Mouse (Mus musculus) spleen, postnatal 36 days (tissue): ENCODE data around the gene Kirrel.

Experiments used
- DNase-seq, 2 experiments: peaks; one replicate each; pipeline ENCODE4 v3.0.0; 2022; ENCODE audit warnings: low spot score in 2 of 2, mixed read lengths in 1 of 2

The Kirrel gene

DNA sequence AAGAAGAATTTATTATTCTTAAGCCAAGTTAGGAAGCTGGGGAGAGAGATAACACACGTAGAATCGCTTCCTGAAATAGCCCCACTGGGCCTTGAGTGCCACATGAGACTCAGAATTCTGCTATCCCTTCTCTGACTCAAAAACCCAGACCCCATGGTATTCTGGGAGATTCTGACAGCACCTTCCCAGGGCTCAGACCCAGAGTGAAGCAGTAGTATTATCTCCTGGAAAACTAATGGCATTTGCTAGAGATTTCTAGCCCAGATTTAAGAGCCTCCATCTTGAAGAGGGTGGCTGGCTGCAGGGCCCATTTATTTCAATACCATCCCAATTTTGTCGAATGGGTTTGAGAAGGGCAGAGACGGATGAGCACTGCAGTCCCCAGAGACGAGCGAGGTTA is 6.9 kb downstream of the Kirrel start:
- no peak for DNase-seq

DNA sequence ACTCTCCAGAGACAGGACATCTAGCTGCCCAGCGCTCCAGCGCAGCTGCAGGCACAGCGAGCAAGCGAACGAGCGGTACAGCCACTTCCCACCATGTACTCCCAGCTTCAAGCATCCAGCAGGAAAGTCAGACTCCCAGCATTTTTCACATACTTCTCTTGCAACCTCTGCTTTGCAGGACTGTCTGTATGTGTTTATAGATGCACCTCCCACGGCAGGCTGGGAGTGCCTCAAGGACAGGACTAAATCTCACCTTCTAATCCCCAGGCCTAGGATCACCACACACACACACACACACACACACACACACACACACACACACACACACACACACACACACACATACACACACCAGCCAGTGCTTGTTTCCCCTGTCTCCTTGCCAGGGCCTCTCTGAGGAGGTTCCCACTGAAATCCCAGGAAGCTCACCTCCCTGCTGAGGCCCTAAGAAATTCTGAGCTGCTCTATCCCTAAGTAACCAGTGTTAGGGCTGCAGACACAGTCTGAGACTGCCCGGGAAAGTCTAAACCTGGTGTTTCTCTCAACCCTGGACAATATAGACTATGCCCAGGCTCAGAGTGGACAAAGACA is 9.2 kb downstream of the Kirrel start:
- no peak for DNase-seq

DNA sequence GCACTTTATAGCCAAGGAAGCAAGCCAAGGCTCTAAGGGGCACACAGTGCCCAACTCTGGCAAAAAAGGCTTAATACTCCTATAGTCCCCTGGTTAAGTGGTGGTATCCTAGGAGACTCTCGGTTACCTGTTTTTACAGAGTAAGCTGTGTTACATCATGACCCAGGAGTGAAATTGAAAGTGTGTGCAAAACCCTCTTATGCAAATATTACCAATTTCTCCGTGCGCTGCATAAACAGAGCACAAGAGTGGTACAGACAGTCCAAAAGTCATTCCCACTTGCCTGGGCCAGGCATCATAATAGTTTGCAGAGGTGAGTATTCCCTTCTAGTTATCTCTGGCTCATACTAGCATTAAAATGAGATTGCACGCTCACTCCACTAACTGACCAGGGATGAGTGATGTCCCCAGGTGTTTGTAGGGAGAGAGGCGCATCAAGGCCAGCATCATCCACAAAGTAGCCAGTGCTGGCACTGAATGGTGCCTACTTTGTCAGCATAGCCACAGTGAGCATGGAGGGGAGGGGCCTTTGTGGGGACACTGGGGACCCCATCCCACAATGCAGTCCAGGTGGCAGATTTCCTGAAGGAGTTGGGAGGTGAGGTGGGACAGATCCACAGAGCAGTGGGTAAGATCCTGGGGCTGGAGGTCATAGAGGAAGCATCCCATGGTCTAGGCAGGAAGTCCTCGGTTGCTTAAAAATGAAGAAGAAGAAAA is 10.3 kb downstream of the Kirrel start:
- DNase-seq, result no peak

DNA sequence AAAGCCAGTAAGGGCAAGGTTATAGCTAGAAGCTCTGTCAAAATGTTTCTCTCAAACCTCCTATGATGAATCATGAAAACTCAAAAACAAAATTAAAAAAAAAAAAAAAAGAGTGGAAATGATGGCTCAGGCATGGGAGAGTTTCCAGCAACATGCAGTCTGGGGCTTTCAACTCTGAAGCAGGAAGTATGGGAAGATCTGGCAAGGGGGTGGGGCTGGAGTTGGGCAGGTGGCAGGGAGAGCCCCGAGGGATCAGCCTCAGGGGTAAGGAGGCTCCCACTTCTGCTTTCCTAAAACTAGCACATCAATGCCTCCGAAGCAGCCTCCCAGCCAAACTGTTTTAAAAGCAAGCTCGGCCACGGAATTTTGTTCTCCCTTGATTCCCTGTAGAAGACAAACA is 11.4 kb downstream of the Kirrel start:
- DNase-seq, result peak; percentile 25 to 31

DNA sequence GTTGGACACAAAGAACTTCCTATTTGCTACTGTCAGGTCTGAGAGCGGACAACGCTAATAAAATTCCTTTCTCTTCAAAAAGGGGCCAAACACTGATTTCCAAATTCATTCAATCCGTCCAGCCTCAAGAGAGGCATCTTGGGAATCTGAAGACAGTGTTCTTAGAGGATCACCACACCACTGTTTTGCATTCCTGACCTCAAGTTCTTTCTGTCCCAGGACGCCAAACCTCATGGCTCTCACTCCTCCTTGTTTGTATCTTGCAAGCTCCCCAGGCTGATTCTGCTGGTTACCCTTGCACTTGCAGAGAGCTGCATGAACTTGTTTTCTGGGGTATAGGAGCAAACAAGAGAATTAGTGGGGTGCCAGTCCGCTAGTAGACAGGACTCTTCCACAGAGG is 12.2 kb downstream of the Kirrel start:
- no peak for DNase-seq

DNA sequence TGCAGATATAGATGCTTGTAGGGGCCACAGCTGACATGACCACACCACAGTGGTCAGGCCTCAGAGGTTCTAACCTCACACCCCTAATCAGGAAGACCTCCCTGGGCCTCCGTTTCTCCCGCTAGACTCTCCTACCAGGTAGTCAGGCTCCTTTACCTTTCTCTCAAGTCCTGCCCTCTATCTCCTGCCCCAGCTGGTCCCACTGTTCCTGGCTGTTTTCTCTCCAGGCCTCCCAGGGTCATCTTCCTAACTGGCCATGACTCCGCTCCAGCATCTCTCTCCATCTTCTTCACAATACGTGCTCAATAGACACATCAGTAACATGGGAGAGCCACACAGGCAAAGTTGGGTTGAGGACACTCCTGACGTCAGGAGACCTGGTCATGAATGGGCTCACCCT is 12.9 kb downstream of the Kirrel start:
- no peak for DNase-seq

DNA sequence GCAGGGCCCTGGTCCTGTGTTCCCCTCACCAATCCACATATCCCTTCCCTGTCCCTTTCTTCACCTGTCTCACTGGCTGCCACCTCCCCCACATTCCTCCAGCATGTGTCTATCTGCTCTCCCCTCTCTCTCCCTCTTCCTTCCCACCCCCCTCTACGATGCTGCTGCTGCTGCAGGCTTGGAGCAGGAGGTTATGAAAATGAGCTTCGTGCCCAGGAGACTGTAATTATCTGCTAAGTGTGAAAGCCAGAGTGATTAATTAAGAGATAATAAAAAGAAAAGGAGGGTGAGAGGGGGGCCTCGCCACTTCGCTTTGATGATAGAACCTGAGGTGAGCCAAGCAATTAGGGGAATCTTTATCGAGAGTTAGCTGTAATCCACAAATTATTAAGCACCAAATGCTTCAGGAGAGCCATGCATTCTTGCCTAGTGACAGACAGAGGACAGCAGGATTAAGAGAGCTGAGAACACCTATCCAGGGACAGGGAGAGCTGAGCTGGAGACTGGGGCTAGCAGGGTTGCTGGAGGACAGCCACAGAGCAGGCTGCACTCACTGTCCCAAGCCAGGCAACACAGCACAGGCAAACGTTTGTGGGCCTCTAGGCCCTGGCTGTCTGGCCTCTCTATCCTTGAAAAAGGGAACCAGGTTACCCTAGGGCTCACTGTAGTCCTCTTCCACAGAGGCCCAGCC is 13.6 kb downstream of the Kirrel start:
- no peak for DNase-seq

DNA sequence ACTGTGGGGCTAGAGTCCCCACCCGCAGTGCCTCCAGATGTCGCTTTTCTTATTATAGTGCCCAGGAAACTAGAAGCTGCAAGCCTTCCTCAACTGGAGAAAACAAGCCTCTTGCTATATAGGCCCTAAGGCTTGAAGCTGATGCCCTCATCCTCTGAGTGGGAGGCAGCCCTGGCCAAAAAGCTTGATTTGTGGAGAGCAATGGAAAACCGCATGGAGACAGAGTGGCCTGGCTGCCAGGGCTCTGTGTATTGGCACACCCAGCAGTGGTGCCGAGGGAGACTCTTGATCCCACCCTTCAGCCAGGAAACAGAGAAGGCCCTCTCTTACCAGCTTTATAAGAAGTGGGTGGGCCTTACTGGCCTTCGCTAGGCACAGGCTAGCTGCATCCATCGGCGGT is 15.4 kb downstream of the Kirrel start:
- no peak for DNase-seq

DNA sequence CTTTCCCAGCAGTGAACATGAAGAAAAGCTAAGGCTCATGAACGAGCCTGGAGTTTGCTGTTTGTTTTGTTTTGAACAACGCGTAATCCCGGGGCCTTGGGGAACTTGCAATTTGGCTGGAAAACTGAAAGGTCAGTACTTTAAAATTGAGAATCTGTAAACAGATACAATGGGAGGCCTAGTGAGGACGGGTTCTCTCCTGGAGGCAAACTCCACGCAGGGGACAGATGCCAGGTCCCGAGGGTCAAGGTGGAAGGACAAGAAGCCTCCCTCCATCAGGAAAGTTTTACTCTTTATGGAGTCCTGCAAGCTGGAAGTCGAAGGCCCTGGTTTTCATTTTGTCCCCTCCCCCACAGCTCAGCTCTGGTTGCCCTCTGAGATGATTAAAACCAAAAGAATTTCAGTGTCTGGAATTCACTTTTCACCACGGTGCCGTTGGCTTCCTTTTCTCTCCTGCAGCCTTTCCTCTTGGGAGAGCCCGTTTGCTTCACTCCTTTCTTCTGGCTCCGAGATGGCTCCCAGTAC is 16.7 kb downstream of the Kirrel start:
- DNase-seq, result no peak

DNA sequence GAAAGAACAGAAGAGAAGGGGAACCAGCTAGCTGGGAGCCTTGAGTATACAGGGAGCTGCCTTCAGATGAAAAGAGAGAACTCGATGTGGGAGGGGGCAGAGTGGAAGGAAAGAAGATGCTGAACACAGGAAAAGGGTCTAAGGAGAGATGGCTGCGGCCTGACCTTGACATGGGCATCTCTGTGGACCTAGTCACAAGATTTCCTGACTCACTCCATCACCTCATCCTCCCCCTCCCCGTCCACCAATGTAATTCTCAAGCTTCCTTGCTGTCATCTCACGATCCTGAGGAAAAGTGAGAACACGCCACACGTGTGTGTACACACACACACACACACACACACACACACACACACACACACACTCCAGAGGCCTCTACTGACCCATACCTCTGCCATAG is 17.2 kb downstream of the Kirrel start:
- DNase-seq, result no peak

DNA sequence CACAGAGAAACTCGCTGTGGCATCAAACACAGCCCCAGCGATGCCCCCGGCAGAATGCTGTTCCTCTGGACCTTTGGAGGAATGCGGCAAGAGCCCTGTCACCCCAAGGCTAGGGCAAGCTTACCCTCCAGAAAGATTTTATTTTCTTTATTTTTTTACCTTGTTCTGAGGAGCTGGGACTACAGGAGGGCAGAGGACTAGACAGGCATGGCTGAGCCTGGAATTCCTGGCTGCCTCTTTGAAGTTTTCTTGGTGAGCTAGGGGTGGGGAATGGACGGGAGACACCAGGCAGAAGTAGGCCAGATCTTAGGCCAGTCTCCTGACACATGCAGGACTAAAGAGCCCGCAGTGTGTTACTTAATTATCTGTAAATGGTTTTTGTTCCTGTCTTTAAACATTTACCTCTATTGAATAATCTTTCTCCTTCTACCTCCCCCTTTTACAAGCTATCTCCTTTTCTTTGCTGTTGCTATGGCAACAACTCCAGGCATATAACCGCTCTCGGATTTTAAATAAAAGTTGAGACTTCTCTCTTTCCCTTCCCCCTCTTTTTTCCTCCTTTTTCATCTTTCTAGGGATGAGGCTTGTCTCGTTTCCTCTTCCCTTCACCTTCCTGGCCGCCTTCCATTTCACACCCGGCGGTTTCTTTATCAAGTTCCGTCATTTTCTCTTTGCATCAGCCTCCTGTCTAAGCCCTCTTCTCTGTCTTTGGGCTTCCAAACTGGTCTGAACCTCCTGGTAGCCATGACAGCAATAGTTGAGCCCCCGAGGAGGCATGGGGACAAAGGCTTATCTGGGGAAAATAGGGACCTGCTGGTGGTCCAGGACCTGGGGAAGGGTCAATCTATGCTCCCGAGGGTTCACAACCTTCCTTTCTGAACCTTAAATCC is 19.9 kb downstream of the Kirrel start:
- no peak for DNase-seq

DNA sequence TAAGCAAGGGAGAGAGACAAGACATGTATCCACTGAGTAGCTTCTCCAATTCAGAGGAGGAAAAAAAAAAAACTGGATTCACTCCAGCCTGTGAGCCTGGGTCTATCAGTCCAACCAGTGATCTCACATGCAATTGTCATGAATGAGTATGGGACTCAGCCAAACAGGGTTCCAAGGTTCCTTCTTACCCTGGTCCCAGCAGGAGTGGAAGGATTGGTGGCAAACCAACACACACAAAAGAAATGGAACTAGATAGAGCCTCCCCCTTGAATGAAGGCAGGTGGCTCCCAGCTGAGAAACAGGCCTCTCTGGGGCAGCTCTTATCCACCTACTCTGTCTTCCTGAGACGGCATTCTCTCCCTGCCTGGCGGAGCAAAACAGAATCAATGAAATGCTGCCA is 21.5 kb downstream of the Kirrel start:
- no peak for DNase-seq

DNA sequence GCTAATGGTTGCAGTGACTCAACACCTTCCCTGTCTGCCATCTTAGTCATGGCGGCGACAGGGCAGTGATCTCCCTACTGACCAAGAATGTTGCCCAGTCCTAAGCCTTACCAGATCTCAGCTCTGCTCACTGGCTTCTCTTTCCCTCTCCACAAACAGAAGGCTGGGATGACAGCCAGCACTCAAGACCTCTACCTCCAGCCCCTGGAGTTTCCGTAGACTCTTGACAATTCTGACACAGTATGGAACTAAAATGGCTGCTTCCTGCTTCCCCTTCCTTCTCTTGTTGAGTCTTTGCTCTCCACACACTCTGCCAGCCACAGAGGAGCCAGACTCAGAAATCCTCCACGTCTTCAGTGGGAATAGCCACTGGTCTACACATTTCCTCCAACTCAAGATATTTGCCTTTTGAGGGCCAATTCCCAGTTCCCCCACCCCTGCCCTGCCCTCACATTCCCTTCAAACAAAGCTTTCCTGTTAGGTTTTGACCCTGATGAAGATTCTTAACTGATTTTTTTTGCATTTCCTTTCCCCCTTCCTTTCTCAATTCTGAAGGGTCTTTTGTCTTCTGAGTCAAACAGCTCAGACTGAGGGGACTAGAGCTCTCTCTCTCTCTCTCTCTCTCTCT is 22.3 kb downstream of the Kirrel start:
- no peak for DNase-seq

DNA sequence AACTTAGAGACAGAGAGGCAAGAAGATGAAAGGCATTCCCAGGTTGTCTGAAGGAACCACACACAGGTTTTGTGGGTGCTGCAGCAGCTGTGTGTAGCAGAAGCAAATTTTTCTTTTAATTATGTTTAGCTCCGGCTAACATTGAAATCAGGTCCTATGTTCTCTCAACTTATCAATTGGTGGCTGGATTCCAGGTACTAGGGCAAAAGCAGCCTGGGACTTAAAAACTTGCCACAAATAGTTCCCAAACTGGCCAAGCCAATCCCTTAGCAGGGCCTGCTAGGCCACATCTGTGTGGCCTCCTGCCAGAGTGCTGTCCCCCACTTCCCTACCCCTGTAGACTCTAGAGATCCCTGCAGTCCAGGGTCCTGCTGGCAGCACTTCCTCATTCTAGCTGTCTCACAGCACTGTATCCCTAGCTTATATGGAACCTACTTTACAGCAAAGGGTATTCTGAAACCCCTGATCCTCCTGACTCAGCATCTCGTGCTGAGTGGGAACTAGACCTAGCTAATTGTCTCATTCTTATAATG is 23.2 kb downstream of the Kirrel start:
- DNase-seq, result no peak

DNA sequence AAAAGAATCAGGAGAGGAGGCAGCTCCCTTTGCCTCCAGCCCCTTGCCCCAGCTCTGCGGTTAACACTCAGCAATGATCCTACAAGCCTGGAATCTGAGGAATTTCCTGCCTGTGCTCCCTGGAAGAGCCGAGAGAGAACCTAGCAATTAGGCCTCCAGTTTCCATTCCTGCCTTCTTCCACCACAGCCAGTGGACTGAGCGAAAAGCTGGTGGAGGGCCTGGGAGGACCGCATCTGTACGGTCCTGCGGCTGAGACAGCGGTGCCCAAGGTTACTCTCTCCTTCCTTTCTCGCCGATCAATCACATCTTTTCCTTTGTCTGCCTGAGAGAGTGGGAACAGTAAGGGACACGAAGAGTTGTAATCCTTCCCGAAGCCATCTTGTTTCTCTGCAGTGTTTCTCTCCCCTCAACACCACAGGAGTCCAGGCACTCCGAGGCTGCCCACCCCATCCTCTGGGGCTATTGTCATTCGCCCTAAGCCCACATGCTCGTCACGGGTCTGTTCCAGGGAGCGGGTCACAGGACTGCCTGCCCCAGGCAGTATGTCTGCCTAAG is 23.8 kb downstream of the Kirrel start:
- DNase-seq, result no peak

DNA sequence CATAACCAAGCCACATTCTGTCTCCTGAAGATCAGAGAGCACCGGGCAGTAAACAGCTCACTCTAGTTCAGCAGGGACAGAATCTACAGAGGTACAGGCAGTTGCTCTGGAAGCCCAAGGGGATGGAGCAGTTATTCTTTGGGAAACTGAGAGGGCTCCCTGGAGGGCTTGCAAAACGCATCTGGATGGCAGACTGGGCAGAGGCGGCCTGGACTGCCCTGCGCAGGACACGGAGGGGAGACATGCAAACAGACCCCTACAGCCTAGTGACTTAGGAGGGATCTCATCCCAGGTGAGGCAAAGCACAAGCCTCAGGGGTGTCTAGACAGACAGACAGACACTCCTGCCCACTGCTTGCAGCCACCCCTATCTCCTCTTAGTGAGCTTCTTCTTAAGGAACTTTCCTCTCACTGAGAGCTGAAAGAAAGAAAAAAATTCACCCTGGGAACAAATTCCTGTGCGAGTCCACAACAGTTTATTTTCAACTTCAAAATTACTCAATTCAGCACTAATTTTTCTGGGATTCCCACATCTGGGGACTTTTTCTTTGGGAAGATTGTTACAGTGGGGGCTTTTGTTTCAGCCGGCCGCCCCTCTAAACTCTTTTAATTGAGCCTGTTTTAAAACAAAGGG is 24.4 kb downstream of the Kirrel start:
- no peak for DNase-seq

DNA sequence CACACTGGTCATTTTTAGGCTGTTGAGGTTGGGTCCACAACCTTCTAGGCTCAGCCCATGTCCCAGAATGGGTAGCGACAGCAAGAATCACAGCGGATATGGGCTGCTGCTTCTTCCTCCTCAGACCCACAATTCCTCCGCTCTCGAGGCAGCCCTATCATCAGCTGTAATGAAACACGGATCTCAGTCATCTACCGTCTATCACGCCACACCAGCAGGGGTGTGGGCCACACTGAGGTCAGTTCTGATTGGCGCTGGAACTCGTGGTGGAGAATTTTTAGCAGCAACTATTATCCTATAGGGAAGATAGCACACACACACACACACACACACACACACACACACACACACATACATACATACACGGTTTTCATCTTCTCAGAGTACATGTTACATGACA is 25.1 kb downstream of the Kirrel start:
- no peak for DNase-seq

DNA sequence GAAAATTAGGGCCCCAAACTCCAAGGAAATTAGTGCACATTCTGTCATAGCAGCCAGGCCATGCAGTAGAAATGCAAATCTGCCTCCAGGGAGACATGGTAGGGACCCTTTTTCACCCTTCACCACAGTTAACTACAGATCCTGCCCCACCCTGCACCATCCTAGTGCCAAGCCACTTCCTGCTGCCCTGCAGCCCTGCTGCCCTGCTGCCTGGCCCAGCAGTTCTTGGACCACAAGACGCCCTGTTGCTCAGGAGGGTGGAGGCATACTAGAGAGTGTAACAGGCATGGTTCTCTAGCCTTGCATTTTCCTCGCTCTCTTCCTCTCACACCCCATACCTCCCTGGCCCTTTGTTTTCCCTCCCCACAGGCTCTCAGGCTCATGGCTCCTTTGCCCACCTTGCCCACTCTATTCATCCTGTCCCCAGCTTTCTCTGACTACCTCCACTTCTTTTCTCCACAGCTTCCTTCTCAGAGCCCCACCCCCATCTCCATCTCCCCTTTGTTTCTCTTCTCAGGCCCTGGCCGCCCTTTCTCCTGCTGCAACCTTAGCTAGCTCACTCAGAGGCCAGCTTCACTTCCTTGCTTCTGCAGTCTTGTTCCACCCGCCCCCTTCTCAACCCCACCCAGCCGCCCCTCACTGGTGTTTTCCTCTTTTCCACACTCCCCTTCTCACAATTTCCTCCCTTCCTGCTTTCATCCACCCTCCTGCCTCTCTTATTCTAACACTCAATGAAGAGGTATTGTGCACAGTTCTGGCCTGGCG is 29.9 kb downstream of the Kirrel start:
- no peak for DNase-seq

DNA sequence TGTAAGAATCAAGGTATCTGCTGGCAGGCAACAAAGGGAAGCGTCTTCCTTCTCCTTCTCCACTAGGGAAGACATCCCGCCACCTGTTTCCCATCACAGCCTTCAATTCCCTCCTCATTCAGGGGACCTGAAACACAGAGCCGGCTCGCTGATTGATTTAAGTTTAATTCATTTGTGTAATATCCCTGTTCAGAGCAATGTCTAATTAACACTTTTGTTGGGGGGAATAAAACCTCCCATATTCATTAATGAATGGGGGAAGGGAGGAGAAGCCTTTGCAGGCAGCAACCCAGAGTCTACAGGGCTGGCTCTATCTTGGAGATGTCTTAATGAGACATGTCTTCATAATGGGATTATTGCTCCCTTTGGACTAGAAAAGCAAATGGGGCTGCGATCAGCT is 34.3 kb downstream of the Kirrel start:
- DNase-seq, result no peak

DNA sequence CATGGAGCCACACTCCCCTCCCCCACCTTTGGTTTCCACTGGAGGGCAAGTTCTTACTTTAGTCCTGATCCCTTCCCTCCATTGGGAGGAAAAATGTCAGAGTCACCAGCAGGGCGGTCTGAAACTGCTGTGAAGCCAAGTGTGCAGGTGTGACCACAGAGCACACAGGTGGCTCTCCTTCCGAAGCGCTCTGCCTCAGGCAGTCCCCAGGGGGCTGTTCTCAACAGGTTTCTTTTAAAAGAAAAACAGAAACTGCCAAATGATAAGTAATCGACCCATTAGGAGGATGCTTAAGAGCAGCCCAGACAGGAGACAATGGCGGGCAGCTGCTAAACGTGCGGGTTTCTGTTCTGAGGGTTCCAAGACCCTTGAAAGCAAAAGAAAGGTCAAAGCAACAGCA is 37.8 kb downstream of the Kirrel start:
- DNase-seq, result peak; percentile 23 to 33
